Mouse (Mus musculus) liver, embryonic 14.5 days (tissue): ENCODE measurements around the gene Eif4e1b. TPM values are rescaled to one million over a fixed set of nuclear protein-coding genes. Genes with fewer than 3 reads are reported as not detected.

ENCODE experiments used
- ATAC-seq: fragments of 200-750 bp; cut with Nextera tagmentation; 2 replicates; pipeline ENCODE4 v1.8.0; 2017; ENCODE audit warnings: moderate number of reproducible peaks, mild to moderate bottlenecking, moderate library complexity; ENCODE audit not compliant: insufficient read depth
- DNase-seq, 3 experiments: peaks; one replicate each; pipeline ENCODE4 v3.0.0-alpha.2; 2012 to 2013; ENCODE audit warnings: low read depth in 3 of 3, low spot score in 3 of 3
- H3K27ac ChIP-seq: fragments of 300-500 bp; sonication (generic); 2 replicates; pipeline ENCODE4 v1.5.1; 2014; ENCODE audit warnings: moderate library complexity, mild to moderate bottlenecking, control low read depth, inconsistent platforms
- H3K27me3 ChIP-seq: fragments of 300-500 bp; sonication (generic); 2 replicates; pipeline ENCODE4 v1.6.1; 2014; ENCODE audit warnings: mild to moderate bottlenecking, low read length, moderate library complexity; ENCODE audit not compliant: control insufficient read depth, insufficient read depth
- H3K36me3 ChIP-seq: fragments of 300-500 bp; sonication (generic); replicated peaks from 2 replicates; pipeline ENCODE4 v1.6.1; 2014; ENCODE audit warnings: low read depth; ENCODE audit not compliant: control insufficient read depth, insufficient read depth
- H3K4me1 ChIP-seq, 2 experiments: fragments of 200-500 bp in 1 of 2; fragments of 300-500 bp in 1 of 2; sonication (generic) in 1 of 2; replicated peaks; 2 replicates each; pipeline ENCODE4 v1.6.1; 2012 to 2014; ENCODE audit warnings: antibody characterized with exemption in 1 of 2, inconsistent platforms in 1 of 2, low read length in 1 of 2; ENCODE audit not compliant: control insufficient read depth in 2 of 2, insufficient read depth in 2 of 2
- H3K4me2 ChIP-seq: fragments of 300-500 bp; sonication (generic); 2 replicates; pipeline ENCODE4 v1.6.1; 2014; ENCODE audit warnings: low read depth, mild to moderate bottlenecking, control low read depth, moderate library complexity
- H3K4me3 ChIP-seq, 2 experiments: fragments of 200-500 bp in 1 of 2; fragments of 300-500 bp in 1 of 2; sonication (generic) in 1 of 2; 2 replicates each; pipeline ENCODE4 v1.5.1; 2012 to 2014; ENCODE audit warnings: low read depth in 2 of 2, low read length in 2 of 2, mild to moderate bottlenecking in 2 of 2, control low read depth in 1 of 2, inconsistent platforms in 1 of 2, moderate library complexity in 1 of 2; ENCODE audit not compliant: insufficient read depth in 1 of 2
- H3K9ac ChIP-seq: fragments of 300-500 bp; sonication (generic); replicated peaks from 2 replicates; pipeline ENCODE4 v1.6.1; 2014; ENCODE audit warnings: mild to moderate bottlenecking, control low read depth, moderate library complexity
- H3K9me3 ChIP-seq: fragments of 300-500 bp; sonication (generic); 2 replicates; pipeline ENCODE4 v1.6.1; 2016; ENCODE audit warnings: low read length, mixed read lengths; ENCODE audit not compliant: control insufficient read depth
- CTCF ChIP-seq: IDR thresholded peaks from 2 replicates; pipeline ENCODE4 v1.5.1; 2016; ENCODE audit warnings: antibody characterized with exemption, low read depth, control low read depth
- EP300 ChIP-seq: IDR thresholded peaks from 2 replicates; pipeline ENCODE4 v1.6.1; 2016; ENCODE audit warnings: antibody characterized with exemption, low read depth
- WGBS: fragments of 180-500 bp; shearing (Covaris S2); extraction: QIAGEN DNeasy Blood & Tissue Kit; methylation state at CpG from one replicate; pipeline ENCODE4 v1.1.7; 2014; ENCODE audit not compliant: insufficient replicate concordance; 5-methylcytosine and 5-hydroxymethylcytosine counted together
- polyA plus RNA-seq, 2 experiments: library from polyadenylated mRNA; depleted of rRNA in 1 of 2; stranded (reverse) in 1 of 2; unstranded in 1 of 2; fragments of >200 nt; fragmentation: Nextera tagmentation in 1 of 2; extraction: Ambion mirVana in 1 of 2; gene quantifications; 2 replicates each; pipeline versions ENCODE4 v1.2.1 to v1.2.3; 2012 to 2014

The Eif4e1b gene
- polyA plus RNA-seq, 2 experiments: not detected

DNA sequence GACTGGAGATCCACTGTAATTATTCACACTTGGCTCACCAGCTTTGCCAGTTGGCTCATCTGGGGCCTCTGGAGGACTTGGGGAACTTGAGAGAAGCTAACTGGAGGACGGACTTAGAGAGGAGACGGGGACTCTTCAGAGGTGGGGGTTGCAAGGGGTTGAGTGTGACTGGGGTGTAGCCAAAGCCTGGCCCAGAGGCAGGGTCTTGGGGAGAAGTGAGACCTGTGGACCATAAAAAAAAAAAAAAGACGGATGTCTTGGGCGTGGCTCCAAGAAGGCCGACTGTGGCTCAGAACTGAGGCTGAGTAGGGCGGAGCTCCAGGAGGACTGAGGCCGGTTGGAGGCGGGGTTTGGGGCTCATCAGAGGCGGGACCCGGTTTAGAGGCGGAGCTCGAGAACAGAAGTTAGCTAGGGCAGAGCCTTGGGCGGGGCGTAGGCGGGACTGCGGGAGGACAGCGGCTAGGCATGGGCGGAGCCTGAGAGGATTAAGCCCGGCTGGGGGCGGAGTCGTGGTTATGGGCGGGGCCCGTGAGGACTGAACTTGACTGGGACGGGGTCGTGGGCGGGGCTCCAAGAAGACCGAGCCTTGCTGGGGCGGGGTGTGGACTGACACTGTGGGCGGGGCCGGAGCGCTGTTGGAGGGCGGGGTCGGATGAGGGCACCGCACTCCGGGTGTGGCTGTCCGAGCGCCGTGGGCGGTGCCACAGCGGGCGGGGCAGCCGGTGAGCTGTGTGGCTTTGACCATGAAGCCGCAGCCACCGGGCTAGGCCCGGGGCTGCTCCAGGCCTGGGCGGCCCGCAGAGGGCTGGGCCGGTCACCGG, 5.2 kb downstream of the Eif4e1b start, which contains the start of gene Tspan17:
Tspan17 (plus strand) TSS at position 638 of the 821 bp plus-strand sequence.
- Histone ChIP-seq H3K4me1 (no peaks in the 10 kb centered on the region), H3K36me3 (no peaks in the 10 kb centered on the region), H3K4me3 (peak within 1 kb of the TSS; percentile 37 to 46), H3K9me3 (no peaks in the 10 kb centered on the region), H3K9ac (no peak within 1 kb of the TSS), H3K27ac (no peak within 1 kb of the TSS), H3K4me2 (peak within 1 kb of the TSS; percentile 65), H3K27me3 (peaks cover 18% of the 10 kb centered on the region)
- TF ChIP-seq CTCF (no peak), EP300 (no peak)
- 3% methylated on average over 49 of the region's 49 CpGs for WGBS
- DNase-seq (peak; percentile 63 to 75 (median 69)), ATAC-seq (peak; percentile 83)

GRCm38 (mm10) chr13:54789561-54790397, 6.0 kb downstream of the Eif4e1b start:
- DNase-seq (no peak), ATAC-seq (peak; percentile 18; the same call in 1 of the 2 replicates)
- Histone ChIP-seq H3K9me3 (no peaks in the 10 kb centered on the region), H3K4me2 (peak overlapping the region; percentile 65), H3K9ac (no peak overlapping the region), H3K4me3 (peak overlapping the region; percentile 37 to 46), H3K4me1 (no peaks in the 10 kb centered on the region), H3K27me3 (peaks cover 18% of the 10 kb centered on the region), H3K27ac (no peak overlapping the region), H3K36me3 (no peaks in the 10 kb centered on the region)
- no peak for TF ChIP-seq CTCF
- TF ChIP-seq EP300: no peak
- WGBS: 2% methylated on average over 37 of the region's 38 CpGs

DNA sequence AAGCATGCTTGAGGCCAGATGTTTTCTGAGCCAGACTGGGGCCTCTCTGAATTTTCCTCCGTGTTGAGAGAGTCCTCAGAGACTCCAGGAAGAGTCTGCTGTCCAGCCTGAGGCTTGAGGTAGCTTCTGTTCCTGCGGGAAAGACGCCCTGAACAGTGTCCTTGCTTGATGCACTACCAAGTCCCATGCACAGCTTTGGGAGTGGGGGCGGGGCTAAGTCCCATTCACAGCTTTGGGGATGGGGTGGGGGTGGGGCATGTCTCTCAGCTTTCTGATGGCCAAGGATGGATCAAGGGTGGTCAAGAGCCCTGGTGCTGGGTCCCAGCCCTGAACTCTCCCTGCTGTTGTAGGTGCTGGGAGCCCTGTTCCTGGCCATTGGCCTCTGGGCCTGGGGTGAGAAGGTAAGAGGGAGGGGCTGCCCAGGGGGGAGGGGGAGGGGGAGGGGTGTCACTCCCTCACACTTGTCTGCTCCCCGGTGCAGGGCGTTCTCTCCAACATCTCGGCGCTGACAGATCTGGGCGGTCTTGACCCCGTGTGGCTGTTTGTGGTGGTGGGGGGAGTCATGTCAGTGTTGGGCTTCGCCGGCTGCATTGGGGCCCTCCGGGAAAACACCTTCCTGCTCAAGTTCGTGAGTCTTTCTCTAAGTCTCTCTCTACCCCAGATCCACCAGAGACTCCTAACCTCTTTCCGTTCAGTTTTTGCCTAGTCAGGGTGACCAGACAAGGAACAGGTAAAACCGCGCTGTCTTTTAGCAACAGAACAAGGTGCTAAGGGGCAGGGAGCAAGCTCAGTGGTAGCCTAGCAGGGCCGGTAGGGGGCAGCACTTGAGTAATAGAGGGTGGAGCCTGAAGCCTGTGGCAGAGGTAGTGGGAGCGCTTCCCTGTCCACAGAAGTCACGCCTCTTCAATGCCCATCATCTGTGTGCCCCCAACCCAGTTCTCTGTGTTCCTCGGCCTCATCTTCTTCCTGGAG, 8.7 kb downstream of the Eif4e1b start:
- TF ChIP-seq EP300: no peak
- peak; percentile 54 for TF ChIP-seq CTCF
- Histone ChIP-seq H3K27me3 (peaks cover 18% of the 10 kb centered on the region), H3K36me3 (no peaks in the 10 kb centered on the region), H3K4me1 (no peaks in the 10 kb centered on the region), H3K9me3 (no peaks in the 10 kb centered on the region), H3K9ac (no peak overlapping the region), H3K27ac (no peak overlapping the region), H3K4me3 (no peak overlapping the region), H3K4me2 (no peak overlapping the region)
- WGBS: 9% methylated on average over 21 of the region's 21 CpGs
- DNase-seq (no peak), ATAC-seq (no peak)

GRCm38 (mm10) chr13:54794002-54794577, 10.3 kb downstream of the Eif4e1b start:
- H3K4me1 ChIP-seq: no peaks in the 10 kb centered on the region
- TF ChIP-seq EP300: no peak
- WGBS: 63% methylated on average over 16 of the region's 16 CpGs

More at GRCm38 (mm10) chr13:54794002-54794577, 10.3 kb downstream of the Eif4e1b start:
- Histone ChIP-seq H3K27me3 (peaks cover 18% of the 10 kb centered on the region), H3K9ac (no peak overlapping the region), H3K27ac (no peak overlapping the region), H3K4me2 (no peak overlapping the region), H3K36me3 (no peaks in the 10 kb centered on the region), H3K4me3 (no peak overlapping the region), H3K9me3 (no peaks in the 10 kb centered on the region)
- no peak for ATAC-seq
- DNase-seq: no peak
